Mouse (Mus musculus) right cerebral cortex, postnatal 4 days (tissue): ENCODE data around the gene Slc39a7.
A peak's percentile ranks its signal among the peaks of the same experiment; 100 is the strongest.
"Not testable (repeated sequence)": the region's sequence is repeated elsewhere in the genome, so short reads cannot be mapped to it uniquely, and the experiment has no call there.

Source experiments
- DNase-seq: peaks from one replicate; pipeline ENCODE4 v3.0.0-alpha.2; 2022

The Slc39a7 gene

DNA sequence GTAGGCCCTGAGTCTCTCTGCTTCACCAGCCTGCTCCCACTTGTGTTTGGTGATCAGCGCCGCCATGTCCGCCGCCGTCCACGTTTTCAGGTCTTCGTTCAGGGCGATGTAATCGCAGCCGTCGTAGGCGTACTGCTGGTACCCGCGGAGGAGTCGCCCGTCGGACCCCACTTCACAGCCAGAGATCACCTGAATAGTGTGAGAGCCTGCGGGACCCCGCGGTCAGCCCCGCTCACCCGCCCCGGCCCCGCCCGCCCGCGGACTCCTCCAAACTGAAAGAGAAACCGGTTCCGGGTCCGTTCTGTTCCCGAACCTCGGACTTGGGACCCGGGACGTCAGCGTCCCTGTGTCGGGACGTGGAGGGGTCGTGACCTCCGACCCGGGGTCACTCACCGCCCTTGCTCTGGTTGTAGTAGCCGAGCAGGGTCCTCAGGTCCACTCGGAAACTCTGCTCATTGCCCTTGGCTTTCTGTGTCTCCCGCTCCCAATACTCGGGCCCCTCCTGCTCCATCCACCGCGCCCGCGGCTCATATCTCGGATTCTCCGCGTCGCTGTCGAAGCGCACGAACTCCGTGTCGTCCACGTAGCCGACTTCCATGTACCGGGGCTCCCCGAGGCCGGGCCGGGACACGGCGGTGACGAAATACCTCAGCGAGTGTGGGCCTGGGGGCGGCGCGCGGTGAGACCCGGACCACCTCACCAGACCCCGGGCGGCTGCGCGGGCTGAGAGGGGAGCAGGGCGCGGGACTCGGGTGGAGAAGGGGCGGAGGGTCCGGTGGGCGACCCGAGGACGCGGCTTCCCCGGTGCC lies 31.9 kb downstream of the Slc39a7 start:
- peak; percentile 14 for DNase-seq

DNA sequence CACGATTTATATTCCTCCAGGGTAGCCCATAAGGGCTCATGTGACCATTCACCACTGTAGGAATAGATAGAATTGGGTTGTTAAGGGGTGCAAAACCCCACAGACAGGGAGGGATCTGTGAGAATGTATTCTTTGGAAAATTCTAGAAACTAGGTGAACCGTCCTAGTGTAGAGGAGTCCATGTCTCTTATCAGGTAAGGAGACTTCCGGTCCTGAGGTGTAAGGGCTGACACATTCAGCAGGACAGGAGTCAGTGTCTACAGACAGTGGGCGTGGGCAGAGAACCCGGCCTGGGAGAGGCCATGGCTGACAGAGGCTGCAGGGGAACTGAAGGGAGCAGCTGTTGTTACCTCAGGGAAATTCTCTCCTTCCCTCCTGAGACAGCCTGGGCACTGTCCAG lies 32.8 kb downstream of the Slc39a7 start:
- not testable (repeated sequence) for DNase-seq

DNA sequence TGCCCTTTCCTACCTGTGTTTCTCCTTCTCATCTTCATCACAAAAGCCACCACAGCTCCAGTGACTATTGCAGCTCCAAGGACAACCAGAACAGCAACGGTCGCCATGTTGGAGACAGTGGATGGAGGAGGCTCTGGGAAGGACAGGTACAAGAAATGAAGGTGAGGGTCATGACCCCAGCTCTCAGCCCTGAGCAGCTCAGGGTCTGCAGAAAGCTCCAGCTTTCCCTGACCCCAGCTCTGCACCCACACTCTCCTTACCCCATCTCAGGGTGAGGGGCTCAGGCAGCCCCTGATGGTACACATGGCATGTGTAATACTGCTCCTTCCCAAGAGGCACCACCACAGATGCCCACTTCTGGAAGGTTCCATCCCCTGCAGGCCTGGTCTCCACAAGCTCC lies 34.5 kb downstream of the Slc39a7 start:
- not testable (repeated sequence) for DNase-seq

DNA sequence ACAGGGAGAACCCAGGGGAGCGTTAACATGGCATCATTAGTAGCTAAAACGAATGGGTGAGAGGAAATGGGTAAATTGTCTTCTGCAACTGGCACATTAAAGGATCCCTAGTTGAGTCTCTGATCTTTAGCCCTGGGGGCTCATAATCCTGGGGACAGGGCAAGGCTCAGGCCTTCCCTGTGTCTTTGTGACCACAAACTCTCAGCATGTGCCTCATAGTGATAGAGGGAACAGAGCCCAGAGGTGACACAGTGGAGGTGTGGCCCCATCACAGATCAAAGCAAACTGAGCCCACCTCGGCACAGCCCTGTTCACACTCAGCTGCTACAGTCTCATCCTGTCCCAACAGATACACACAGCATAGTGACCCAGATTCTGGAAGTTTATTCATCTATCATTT lies 35.8 kb downstream of the Slc39a7 start:
- no peak for DNase-seq

DNA sequence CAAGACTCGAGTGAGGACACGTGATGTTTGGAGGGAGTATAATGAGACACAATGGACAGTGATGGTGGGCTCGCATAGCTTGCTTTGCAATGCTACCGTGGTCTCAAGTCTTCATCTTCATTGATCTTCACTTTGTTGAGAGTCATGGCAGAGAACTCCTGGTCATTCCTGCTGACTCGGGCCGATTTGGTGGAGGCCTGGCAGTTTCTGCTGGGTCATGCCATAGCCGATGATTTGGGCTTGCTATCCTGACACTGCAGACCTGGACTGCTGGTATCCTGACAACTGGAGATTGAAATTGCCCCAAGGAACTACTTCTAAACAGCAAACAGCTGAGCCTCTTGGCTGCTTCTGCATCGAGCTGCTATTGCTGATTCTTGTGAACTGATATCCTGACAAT lies 36.5 kb downstream of the Slc39a7 start:
- no peak for DNase-seq

GRCm38 (mm10) chr17:33991788-33992664 lies 39.5 kb downstream of the Slc39a7 start:
- DNase-seq, result peak; percentile 65

GRCm38 (mm10) chr17:33982136-33982535 lies 49.3 kb downstream of the Slc39a7 start:
- DNase-seq, result peak; percentile 71

DNA sequence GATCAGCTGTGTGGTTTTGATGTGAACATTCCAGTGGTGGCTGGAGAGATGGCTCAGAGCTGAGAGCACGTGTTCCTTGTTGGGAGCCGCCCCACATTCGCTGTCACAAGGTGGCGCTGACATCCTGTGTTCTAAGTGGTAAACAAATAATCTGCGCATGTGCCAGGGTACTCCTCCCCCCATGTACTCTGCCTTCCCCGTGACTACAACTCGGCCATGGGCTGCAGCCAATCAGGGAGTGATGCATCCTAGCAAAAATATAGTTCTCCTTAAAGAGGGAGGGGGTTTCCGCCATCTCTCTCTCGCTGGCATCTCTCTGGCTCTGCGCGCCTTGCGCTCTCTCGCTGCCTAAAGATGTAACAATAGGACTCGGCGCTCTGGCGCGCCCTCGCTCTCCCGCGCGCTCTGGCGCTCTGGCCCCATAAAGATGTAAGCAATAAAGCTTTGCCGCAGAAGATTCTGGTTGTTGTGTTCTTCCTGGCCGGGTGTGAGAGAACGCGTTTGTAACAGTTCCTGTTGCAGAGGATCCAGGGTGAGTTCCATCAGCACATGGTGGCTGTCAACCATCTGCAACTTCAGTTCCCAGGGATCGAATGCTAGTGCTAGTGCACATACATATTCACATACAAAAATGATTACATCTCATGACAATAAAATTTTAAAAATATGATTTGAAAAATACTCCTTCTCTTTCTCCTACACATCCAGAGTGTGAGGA lies 50.1 kb downstream of the Slc39a7 start:
- DNase-seq, result peak; percentile 82

GRCm38 (mm10) chr17:33980181-33981035 lies 51.1 kb downstream of the Slc39a7 start:
- no peak for DNase-seq

DNA sequence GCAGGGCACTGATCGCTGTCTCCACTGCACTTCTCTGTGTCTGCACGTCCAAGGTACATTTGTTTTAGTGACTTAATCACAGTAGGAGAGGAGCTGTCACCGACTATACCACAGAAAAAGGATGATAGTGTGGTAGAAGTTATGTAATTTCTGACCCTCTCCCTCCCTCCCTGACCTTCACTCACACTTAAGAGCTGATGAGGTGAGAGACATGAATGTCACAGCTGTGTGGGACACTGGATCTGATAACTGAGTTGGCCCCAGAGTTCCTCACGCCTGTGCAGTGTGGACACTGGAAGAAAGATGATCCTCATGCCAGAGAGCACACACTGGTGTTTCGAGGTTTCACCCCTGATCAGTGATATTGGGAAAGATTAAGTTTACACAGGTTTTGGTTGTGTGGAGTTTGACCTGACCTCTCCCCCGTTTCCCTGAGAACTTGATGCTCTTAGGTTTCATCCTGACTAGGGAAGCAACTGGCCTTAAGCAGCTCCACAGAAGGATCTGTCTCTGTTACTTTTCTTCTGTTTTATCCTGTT lies 51.9 kb downstream of the Slc39a7 start:
- no peak for DNase-seq

- no peak for DNase-seq
Observed at GRCm38 (mm10) chr17:33978631-33979031, 52.9 kb downstream of the Slc39a7 start.
